Mouse (Mus musculus) MEL (cell line): Measurements from ENCODE around the gene Tpp1.

ENCODE experiments used
- CTCF ChIP-seq, 3 experiments: IDR thresholded peaks in 2 of 3; conservative IDR thresholded peaks in 1 of 3; 2 replicates each; pipeline ENCODE4 v1.5.1; 2011 to 2012; ENCODE audit warnings: low read length in 3 of 3, low read depth in 2 of 3, mild to moderate bottlenecking in 2 of 3, improper control_type of control experiment in 1 of 3, inconsistent platforms in 1 of 3, mixed read lengths in 1 of 3, moderate library complexity in 1 of 3; ENCODE audit not compliant: control insufficient read depth in 1 of 3, insufficient read depth in 1 of 3, poor library complexity in 1 of 3, severe bottlenecking in 1 of 3
- MXI1 ChIP-seq: IDR thresholded peaks from 2 replicates; pipeline ENCODE4 v1.6.1; 2011; ENCODE audit warnings: mild to moderate bottlenecking, low read depth, low read length, improper control_type of control experiment
- ZC3H11A ChIP-seq: IDR thresholded peaks from 2 replicates; pipeline ENCODE4 v1.6.1; 2012; ENCODE audit warnings: low read depth, mild to moderate bottlenecking, inconsistent platforms, low read length, improper control_type of control experiment

- TF ChIP-seq MXI1 (no peak), ZC3H11A (no peak), CTCF (IDR thresholded peaks at IDR 0.05 in 2 of 3, conservative IDR thresholded peaks at IDR 0.05 in 1 of 3; ENCODE audit: control insufficient read depth in 1 of 3, insufficient read depth in 1 of 3, low read depth in 2 of 3, low read length in 3 of 3, poor library complexity in 1 of 3, severe bottlenecking in 1 of 3) (no peak)
Observed at GRCm38 (mm10) chr7:105738286-105738685, 13.7 kb downstream of the Tpp1 start.
